Mouse (Mus musculus): ENCODE measurements at regions not wholly inside any gene's neighbourhood (a gene's known extent, or its start where the extent isn't known, plus 50 kb on each side); places are given as distances from the start of the nearest gene placed in this dataset.
A peak's percentile ranks its signal among the peaks of the same experiment; 100 is the strongest.

GRCm38 (mm10) chr12:29122931-29123330, 371.3 kb downstream of the Eipr1 start:
- no peak for DNase-seq (ENCODE audit: low spot score in 2 of 2)

- DNase-seq (ENCODE audit: low spot score in 2 of 2): no peak
Observed at GRCm38 (mm10) chr12:29124079-29124668, 372.6 kb downstream of the Eipr1 start.

- peak; percentile 40 to 59 for DNase-seq (ENCODE audit: low spot score in 2 of 2)
Observed at GRCm38 (mm10) chr12:29128844-29129243, 377.2 kb downstream of the Eipr1 start.

GRCm38 (mm10) chr12:29129331-29129730, 377.7 kb downstream of the Eipr1 start:
- no peak for DNase-seq (ENCODE audit: low spot score in 2 of 2)

- no peak for DNase-seq (ENCODE audit: low spot score in 2 of 2)
Observed at GRCm38 (mm10) chr12:29134326-29134725, 382.7 kb downstream of the Eipr1 start.

GRCm38 (mm10) chr12:29136850-29137268, 385.3 kb downstream of the Eipr1 start:
- DNase-seq (ENCODE audit: low spot score in 2 of 2): peak; percentile 48 to 56

GRCm38 (mm10) chr12:29137455-29137854, 385.9 kb downstream of the Eipr1 start:
- no peak for DNase-seq (ENCODE audit: low spot score in 2 of 2)

- DNase-seq (ENCODE audit: low spot score in 2 of 2): no peak
Observed at GRCm38 (mm10) chr12:29140576-29140975, 387.6 kb upstream of the Myt1l start.

- DNase-seq (ENCODE audit: low spot score in 2 of 2): peak; percentile 67 to 76
Observed at GRCm38 (mm10) chr12:29141132-29141531, 387.1 kb upstream of the Myt1l start.

- no peak for DNase-seq (ENCODE audit: low spot score in 2 of 2)
Observed at GRCm38 (mm10) chr12:29141855-29142254, 386.3 kb upstream of the Myt1l start.

- peak; percentile 71 to 85 for DNase-seq (ENCODE audit: low spot score in 2 of 2)
Observed at GRCm38 (mm10) chr12:29143297-29143696, 384.9 kb upstream of the Myt1l start.

GRCm38 (mm10) chr12:29160920-29161319, 367.3 kb upstream of the Myt1l start:
- DNase-seq (ENCODE audit: low spot score in 2 of 2): no peak

- no peak for DNase-seq (ENCODE audit: low spot score in 2 of 2)
Observed at GRCm38 (mm10) chr12:29161546-29161945, 366.6 kb upstream of the Myt1l start.

GRCm38 (mm10) chr12:29164701-29165100, 363.5 kb upstream of the Myt1l start:
- DNase-seq (ENCODE audit: low spot score in 2 of 2): no peak

GRCm38 (mm10) chr12:29166316-29166715, 361.9 kb upstream of the Myt1l start:
- DNase-seq (ENCODE audit: low spot score in 2 of 2): no peak

- no peak for DNase-seq (ENCODE audit: low spot score in 2 of 2)
Observed at GRCm38 (mm10) chr12:29167922-29168321, 360.3 kb upstream of the Myt1l start.

- DNase-seq (ENCODE audit: low spot score in 2 of 2): no peak
Observed at GRCm38 (mm10) chr12:29175698-29176440, 352.3 kb upstream of the Myt1l start.

- peak in 1 of 2 experiments; percentile 20 for DNase-seq (ENCODE audit: low spot score in 2 of 2)
Observed at GRCm38 (mm10) chr12:29177145-29177544, 351.0 kb upstream of the Myt1l start.

- no peak for DNase-seq (ENCODE audit: low spot score in 2 of 2)
Observed at GRCm38 (mm10) chr12:29178168-29178895, 349.9 kb upstream of the Myt1l start.

GRCm38 (mm10) chr12:29179405-29179804, 348.8 kb upstream of the Myt1l start:
- no peak for DNase-seq (ENCODE audit: low spot score in 2 of 2)

- DNase-seq (ENCODE audit: low spot score in 2 of 2): no peak
Observed at GRCm38 (mm10) chr12:29180576-29180975, 347.6 kb upstream of the Myt1l start.

- DNase-seq (ENCODE audit: low spot score in 2 of 2): no peak
Observed at GRCm38 (mm10) chr12:29187619-29188018, 340.6 kb upstream of the Myt1l start.

- no peak for DNase-seq (ENCODE audit: low spot score in 2 of 2)
Observed at GRCm38 (mm10) chr12:29192391-29192790, 335.8 kb upstream of the Myt1l start.

Measured in frontal cortex, postnatal 14 days (tissue).